Mouse (Mus musculus): Measurements from ENCODE around the gene H3f3b. TPM values are rescaled to one million over a fixed set of nuclear protein-coding genes. Genes with fewer than 3 reads are reported as not detected.
A peak's percentile ranks its signal among the peaks of the same experiment; 100 is the strongest.

H3f3b gene
- polyA plus RNA-seq, 1 experiment from 2014 or later: 647 TPM

GRCm38 (mm10) chr11:115997662-115998061, 30.1 kb downstream of the H3f3b start:
- H3K36me3 ChIP-seq: no peaks in the 10 kb centered on the region
- H3K4me1 ChIP-seq: peaks cover 3% of the 10 kb centered on the region
- peaks cover 42% of the 10 kb centered on the region for H3K27me3 ChIP-seq (replicated peaks)
- 68% methylated on average over 5 of the region's 5 CpGs for WGBS
- no peak overlapping the region for H3K9ac ChIP-seq
- no peak overlapping the region for H3K4me2 ChIP-seq
- H3K9me3 ChIP-seq: no peaks in the 10 kb centered on the region
- H3K4me3 ChIP-seq: no peak overlapping the region
- no peak for ATAC-seq (ENCODE audit: extremely low read depth, insufficient number of reproducible peaks, low FRiP score, low TSS enrichment)
- H3K27ac ChIP-seq (replicated peaks): no peak overlapping the region

GRCm38 (mm10) chr11:115997047-115997446, 30.7 kb downstream of the H3f3b start:
- 65% methylated on average over 4 of the region's 4 CpGs for WGBS
- H3K4me2 ChIP-seq: no peak overlapping the region
- H3K4me3 ChIP-seq: no peak overlapping the region
- H3K9me3 ChIP-seq: no peaks in the 10 kb centered on the region
- no peak for ATAC-seq (ENCODE audit: extremely low read depth, insufficient number of reproducible peaks, low FRiP score, low TSS enrichment)
- H3K9ac ChIP-seq: no peak overlapping the region
- H3K36me3 ChIP-seq: no peaks in the 10 kb centered on the region
- H3K27ac ChIP-seq (replicated peaks): no peak overlapping the region
- H3K27me3 ChIP-seq (replicated peaks): peaks cover 45% of the 10 kb centered on the region
- peaks cover 3% of the 10 kb centered on the region for H3K4me1 ChIP-seq

DNA sequence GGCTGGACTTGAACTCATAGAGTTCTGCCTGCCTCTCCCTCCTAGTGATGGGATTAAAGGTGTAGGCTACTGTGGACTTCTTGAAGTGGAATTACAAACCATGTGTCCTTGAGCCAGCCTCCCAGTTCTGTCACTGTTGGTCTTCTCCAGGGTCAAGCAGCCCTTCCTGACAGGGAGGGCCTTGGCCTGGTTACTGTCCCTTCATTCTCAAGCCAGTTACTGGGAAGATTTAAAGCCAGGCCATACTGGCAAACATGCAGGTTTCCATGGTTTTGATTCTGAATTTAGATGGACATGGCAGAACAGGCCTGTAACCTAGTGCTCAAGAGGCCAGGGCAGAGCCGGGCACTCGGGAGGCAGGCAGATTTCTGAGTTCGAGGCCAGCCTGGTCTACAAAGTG, 32.5 kb downstream of the H3f3b start:
- Histone ChIP-seq H3K4me2 (no peak overlapping the region), H3K27me3 (replicated peaks) (peaks cover 42% of the 10 kb centered on the region), H3K9ac (no peak overlapping the region), H3K4me3 (no peak overlapping the region), H3K9me3 (no peaks in the 10 kb centered on the region), H3K36me3 (no peaks in the 10 kb centered on the region), H3K27ac (replicated peaks) (no peak overlapping the region), H3K4me1 (peaks cover 3% of the 10 kb centered on the region)
- 83% methylated on average over 3 of the region's 3 CpGs for WGBS
- no peak for ATAC-seq (ENCODE audit: extremely low read depth, insufficient number of reproducible peaks, low FRiP score, low TSS enrichment)

DNA sequence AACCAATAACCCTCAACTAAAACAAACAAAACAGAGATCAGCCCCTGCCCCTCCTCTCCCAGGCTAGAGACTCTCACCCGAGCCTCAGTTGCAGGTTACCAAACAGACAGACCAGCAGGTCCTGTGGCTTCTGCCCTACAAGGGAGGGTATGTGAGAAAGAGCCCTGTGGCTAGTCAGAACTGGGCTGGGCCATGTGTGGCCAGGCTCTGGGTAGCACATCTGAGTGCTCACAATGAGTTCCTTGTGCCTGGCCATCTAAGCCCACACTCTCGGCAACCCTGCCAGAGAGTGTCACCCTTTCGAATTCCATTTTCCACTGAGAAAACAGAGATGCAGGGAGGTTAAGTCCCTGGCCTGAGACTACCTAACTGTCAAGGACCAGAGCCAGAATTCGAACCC, 35.7 kb downstream of the H3f3b start:
- no peak overlapping the region for H3K4me3 ChIP-seq
- 58% methylated on average over 4 of the region's 4 CpGs for WGBS
- H3K36me3 ChIP-seq: no peaks in the 10 kb centered on the region
- H3K9me3 ChIP-seq: no peaks in the 10 kb centered on the region
- no peak for ATAC-seq (ENCODE audit: extremely low read depth, insufficient number of reproducible peaks, low FRiP score, low TSS enrichment)
- H3K4me1 ChIP-seq: no peaks in the 10 kb centered on the region; the same call in 1 of the 2 replicates
- no peak overlapping the region for H3K9ac ChIP-seq
- H3K4me2 ChIP-seq: no peak overlapping the region
- H3K27ac ChIP-seq (replicated peaks): no peak overlapping the region
- H3K27me3 ChIP-seq (replicated peaks): peaks cover 53% of the 10 kb centered on the region

DNA sequence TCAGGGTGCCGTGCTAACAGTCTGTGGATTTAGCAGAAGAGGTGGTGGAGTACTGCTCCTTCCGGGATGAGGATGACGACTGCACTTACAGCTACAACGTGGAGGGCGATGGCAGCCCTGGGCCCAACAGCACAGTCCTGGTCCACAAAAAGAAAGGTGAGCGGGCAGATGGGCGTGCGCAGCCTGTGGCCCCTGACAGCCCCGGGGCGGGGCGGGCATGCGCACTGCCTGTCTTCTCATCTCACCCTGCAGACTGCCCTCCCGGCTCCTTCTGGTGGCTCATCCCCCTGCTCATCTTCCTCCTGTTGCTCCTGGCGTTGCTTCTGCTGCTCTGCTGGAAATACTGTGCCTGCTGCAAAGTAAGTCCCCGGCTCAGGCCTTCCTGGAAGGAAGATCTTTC, 38.1 kb downstream of the H3f3b start:
- Histone ChIP-seq H3K4me2 (peak overlapping the region; percentile 53), H3K27me3 (replicated peaks) (peaks cover 58% of the 10 kb centered on the region), H3K9me3 (no peaks in the 10 kb centered on the region), H3K4me1 (no peaks in the 10 kb centered on the region; the same call in 1 of the 2 replicates), H3K36me3 (no peaks in the 10 kb centered on the region), H3K4me3 (peak overlapping the region; percentile 37), H3K9ac (peak overlapping the region; percentile 60; the same call in 1 of the 2 replicates), H3K27ac (replicated peaks) (no peak overlapping the region)
- no peak for ATAC-seq (ENCODE audit: extremely low read depth, insufficient number of reproducible peaks, low FRiP score, low TSS enrichment)
- 29% methylated on average over 15 of the region's 15 CpGs for WGBS

- 76% methylated on average over 8 of the region's 8 CpGs for WGBS
- Histone ChIP-seq H3K9me3 (no peaks in the 10 kb centered on the region), H3K27ac (replicated peaks) (no peak overlapping the region), H3K9ac (no peak overlapping the region), H3K27me3 (replicated peaks) (peaks cover 49% of the 10 kb centered on the region), H3K4me1 (no peaks in the 10 kb centered on the region), H3K36me3 (no peaks in the 10 kb centered on the region), H3K4me2 (no peak overlapping the region), H3K4me3 (no peak overlapping the region)
- no peak for ATAC-seq (ENCODE audit: extremely low read depth, insufficient number of reproducible peaks, low FRiP score, low TSS enrichment)
Observed at GRCm38 (mm10) chr11:115983291-115983690, 44.5 kb downstream of the H3f3b start.

- no peak for ATAC-seq (ENCODE audit: extremely low read depth, insufficient number of reproducible peaks, low FRiP score, low TSS enrichment)
- WGBS: 83% methylated on average over 15 of the region's 15 CpGs
Observed at GRCm38 (mm10) chr11:115982472-115982871, 45.3 kb downstream of the H3f3b start.

GRCm38 (mm10) chr11:115975544-115975943, 52.2 kb downstream of the H3f3b start:
- no peaks in the 10 kb centered on the region for H3K9me3 ChIP-seq
- H3K36me3 ChIP-seq: no peaks in the 10 kb centered on the region
- H3K4me1 ChIP-seq: peaks cover 13% of the 10 kb centered on the region
- no peak for ATAC-seq (ENCODE audit: extremely low read depth, insufficient number of reproducible peaks, low FRiP score, low TSS enrichment)
- peak overlapping the region; percentile 59 for H3K4me3 ChIP-seq
- WGBS: 37% methylated on average over 12 of the region's 12 CpGs
- H3K4me2 ChIP-seq: peak overlapping the region; percentile 87; the same call in 1 of the 2 replicates
- H3K27ac ChIP-seq (replicated peaks): no peak overlapping the region
- peaks cover 73% of the 10 kb centered on the region for H3K27me3 ChIP-seq (replicated peaks)
- no peak overlapping the region for H3K9ac ChIP-seq

More at GRCm38 (mm10) chr11:115982472-115982871, 45.3 kb downstream of the H3f3b start:
- H3K4me1 ChIP-seq: no peaks in the 10 kb centered on the region
- no peak overlapping the region for H3K4me2 ChIP-seq
- no peak overlapping the region for H3K4me3 ChIP-seq
- H3K9ac ChIP-seq: no peak overlapping the region
- H3K36me3 ChIP-seq: no peaks in the 10 kb centered on the region
- H3K27me3 ChIP-seq (replicated peaks): peaks cover 49% of the 10 kb centered on the region
- no peaks in the 10 kb centered on the region for H3K9me3 ChIP-seq
- no peak overlapping the region for H3K27ac ChIP-seq (replicated peaks)

DNA sequence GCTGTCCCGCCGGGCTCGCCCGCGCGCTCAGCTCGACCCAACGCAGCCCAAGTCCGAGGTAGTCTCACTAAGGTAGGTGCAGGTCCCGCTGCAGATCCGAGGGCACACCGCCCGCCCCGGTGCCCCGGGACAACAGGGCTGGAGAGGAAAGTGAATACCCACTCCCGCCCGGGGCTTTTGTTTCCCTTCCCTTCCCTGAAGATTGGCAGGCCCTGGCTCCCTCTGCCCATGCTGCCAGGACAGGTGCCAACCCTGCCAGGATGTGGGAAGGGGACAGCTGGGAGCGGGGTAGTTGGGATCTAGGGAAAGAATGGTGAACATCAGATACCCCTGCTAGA, 52.7 kb downstream of the H3f3b start:
- Histone ChIP-seq H3K9ac (peak overlapping the region; percentile 75), H3K9me3 (no peaks in the 10 kb centered on the region), H3K27me3 (replicated peaks) (peaks cover 71% of the 10 kb centered on the region), H3K36me3 (no peaks in the 10 kb centered on the region), H3K4me1 (peaks cover 14% of the 10 kb centered on the region), H3K27ac (replicated peaks) (no peak overlapping the region), H3K4me3 (peak overlapping the region; percentile 59), H3K4me2 (peak overlapping the region; percentile 87)
- 4% methylated on average over 18 of the region's 18 CpGs for WGBS
- ATAC-seq (ENCODE audit: extremely low read depth, insufficient number of reproducible peaks, low FRiP score, low TSS enrichment): no peak

DNA sequence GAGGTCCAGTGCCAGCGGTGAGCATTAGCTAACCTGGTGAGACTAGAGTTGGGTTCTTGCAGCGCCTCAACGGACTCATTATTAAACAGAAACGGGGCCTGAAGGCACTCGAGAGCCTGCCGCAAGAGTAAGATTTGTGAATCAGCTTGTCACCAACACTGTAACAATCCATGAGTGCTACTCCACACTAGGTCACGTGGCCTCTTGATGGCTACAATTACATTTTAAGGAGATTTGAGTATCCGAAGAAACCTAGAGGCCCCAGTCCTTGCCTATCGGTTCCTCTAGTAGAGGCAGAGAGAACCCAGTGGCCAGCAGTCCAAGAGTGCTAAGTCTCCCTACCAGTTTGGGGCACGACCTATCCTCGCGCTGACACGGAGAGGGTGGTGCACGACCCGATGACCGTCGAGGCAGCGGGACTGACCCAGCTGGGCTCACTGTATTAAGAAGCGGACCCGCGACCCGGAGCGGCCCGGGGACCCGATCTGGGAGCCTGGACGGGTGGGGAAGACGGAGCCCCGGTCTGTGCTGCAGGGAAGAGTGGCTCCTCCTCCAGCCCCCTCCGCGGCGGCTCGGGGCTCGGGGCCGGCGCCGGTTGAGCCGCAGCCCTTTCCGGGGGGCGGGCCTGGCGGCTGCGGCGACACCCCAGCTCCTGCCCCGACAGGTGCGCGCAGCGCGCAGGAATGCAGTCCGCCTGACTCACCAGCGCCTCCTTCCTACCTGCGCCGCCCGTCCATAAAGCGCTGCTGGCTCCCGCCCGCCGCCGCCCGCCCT, 53.3 kb downstream of the H3f3b start, which contains the start of gene Itgb4:
Itgb4 (plus strand) TSS at position 401 of the 774 bp plus-strand sequence.
- H3K4me3 ChIP-seq: peak within 1 kb of the TSS; percentile 59
- no peak for ATAC-seq (ENCODE audit: extremely low read depth, insufficient number of reproducible peaks, low FRiP score, low TSS enrichment)
- peak within 1 kb of the TSS; percentile 87 for H3K4me2 ChIP-seq
- H3K36me3 ChIP-seq: no peaks in the 10 kb centered on the region
- peak within 1 kb of the TSS; percentile 75 for H3K9ac ChIP-seq
- no peaks in the 10 kb centered on the region for H3K9me3 ChIP-seq
- WGBS: 8% methylated on average over 57 of the region's 58 CpGs
- H3K27ac ChIP-seq (replicated peaks): no peak within 1 kb of the TSS
- peaks cover 65% of the 10 kb centered on the region for H3K27me3 ChIP-seq (replicated peaks)
- peaks cover 19% of the 10 kb centered on the region for H3K4me1 ChIP-seq

Measured in heart, embryonic 13.5 days (tissue).